Mouse (Mus musculus) WW6 (cell line): ENCODE measurements around the gene Cops4.

Source experiments
- DNase-seq: peaks from one replicate; pipeline ENCODE4 v3.0.0-alpha.2; 2013; ENCODE audit warnings: low read depth, low spot score

Gene Cops4

GRCm38 (mm10) chr5:100536638-100537037 is 18.5 kb downstream of the Cops4 start:
- no peak for DNase-seq

GRCm38 (mm10) chr5:100546294-100547080 is 28.4 kb downstream of the Cops4 start:
- no peak for DNase-seq

- no peak for DNase-seq
Observed at GRCm38 (mm10) chr5:100548236-100548635, 30.1 kb downstream of the Cops4 start.

GRCm38 (mm10) chr5:100549311-100549710 is 31.2 kb downstream of the Cops4 start:
- no peak for DNase-seq

GRCm38 (mm10) chr5:100550151-100550550 is 32.0 kb downstream of the Cops4 start:
- DNase-seq = no peak

GRCm38 (mm10) chr5:100551952-100552351 is 33.8 kb downstream of the Cops4 start:
- no peak for DNase-seq

- DNase-seq = no peak
Observed at GRCm38 (mm10) chr5:100553426-100553825, 35.3 kb downstream of the Cops4 start.

GRCm38 (mm10) chr5:100557019-100557418 is 38.9 kb downstream of the Cops4 start:
- no peak for DNase-seq

- DNase-seq = no peak
Observed at GRCm38 (mm10) chr5:100557537-100557936, 39.4 kb downstream of the Cops4 start.

- no peak for DNase-seq
Observed at GRCm38 (mm10) chr5:100558783-100559182, 40.7 kb downstream of the Cops4 start.

- DNase-seq = no peak
Observed at GRCm38 (mm10) chr5:100559357-100559756, 41.2 kb downstream of the Cops4 start.

GRCm38 (mm10) chr5:100562702-100563101 is 44.6 kb downstream of the Cops4 start:
- no peak for DNase-seq

GRCm38 (mm10) chr5:100566798-100567197 is 48.7 kb downstream of the Cops4 start:
- DNase-seq = no peak

- no peak for DNase-seq
Observed at GRCm38 (mm10) chr5:100567258-100568032, 49.3 kb downstream of the Cops4 start.

- DNase-seq = no peak
Observed at GRCm38 (mm10) chr5:100568177-100568576, 50.1 kb downstream of the Cops4 start.

- no peak for DNase-seq
Observed at GRCm38 (mm10) chr5:100568802-100569201, 50.7 kb downstream of the Cops4 start.

- no peak for DNase-seq
Observed at GRCm38 (mm10) chr5:100569250-100569934, 51.3 kb downstream of the Cops4 start.

- DNase-seq = no peak
Observed at GRCm38 (mm10) chr5:100569997-100570595, 52.0 kb downstream of the Cops4 start.

GRCm38 (mm10) chr5:100570716-100571115 is 52.6 kb downstream of the Cops4 start:
- no peak for DNase-seq

GRCm38 (mm10) chr5:100572069-100572468 is 54.0 kb downstream of the Cops4 start, which contains the start of gene Plac8:
Gene Plac8, minus strand, starts transcription at chr5:100572245.
- peak; percentile 40 for DNase-seq

- no peak for DNase-seq
Observed at GRCm38 (mm10) chr5:100573256-100573655, 55.1 kb downstream of the Cops4 start.

GRCm38 (mm10) chr5:100574771-100575170 is 56.7 kb downstream of the Cops4 start:
- DNase-seq = no peak
